Mouse (Mus musculus) kidney, adult 10 weeks (tissue): Measurements from ENCODE around the gene Glipr2. TPM values are rescaled to one million over a fixed set of nuclear protein-coding genes. Genes with fewer than 3 reads are reported as not detected.

ENCODE experiments used
- polyA plus RNA-seq: library from polyadenylated mRNA; stranded (reverse); fragments of 350-450 nt; fragmentation: Illumina TruSeq; extraction: RNeasy Lipid Tissue Mini Kit (QIAGEN cat#74804); gene quantifications from one replicate; pipeline ENCODE4 v1.2.3, GENCODE M21; 2014; ENCODE audit warnings: low read depth, low replicate concordance

The Glipr2 gene
- 4.1 TPM for polyA plus RNA-seq

GRCm38 (mm10) chr4:43957292-43957845, at the start of gene Glipr2:
Gene Glipr2, plus strand, starts transcription at chr4:43957401.

GRCm38 (mm10) chr4:43983181-43983580, 26.0 kb downstream of the Glipr2 start, which contains the start of gene Ccin:
Gene Ccin, plus strand, starts transcription at chr4:43983483.

DNA sequence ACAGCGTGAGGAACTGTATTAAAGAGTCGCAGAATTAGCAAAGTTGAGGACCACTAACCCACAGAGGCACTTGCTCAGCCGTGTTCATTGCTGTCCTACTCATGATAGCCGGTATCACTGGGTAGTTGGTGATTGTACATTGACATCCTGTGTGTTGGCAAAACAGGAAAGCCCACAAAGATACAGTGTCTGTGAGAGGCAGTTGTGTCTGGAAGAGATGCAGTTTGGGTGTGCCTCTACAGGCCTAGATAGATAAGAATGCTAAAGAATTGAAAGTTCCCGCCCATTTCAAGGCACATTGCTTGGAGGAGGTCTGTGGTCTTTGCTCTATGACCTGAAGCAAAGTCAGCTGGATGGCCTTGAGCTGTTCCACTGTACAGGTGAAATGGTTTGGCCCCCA, 46.9 kb downstream of the Glipr2 start, which contains the start of gene Clta:
Gene Clta, plus strand, starts transcription at position 327 of the 400 bp plus-strand sequence.

Other genes with a start within 250 kb of the Glipr2 start
- gene Olfr71, start 247.1 kb upstream of the Glipr2 start, polyA plus RNA-seq, result not detected
- not detected for gene Hrct1, start 230.2 kb upstream of the Glipr2 start, polyA plus RNA-seq
- gene Spaar, start 227.4 kb upstream of the Glipr2 start, polyA plus RNA-seq, result 1.1 TPM
- gene Olfr159, start 186.4 kb upstream of the Glipr2 start, polyA plus RNA-seq, result not detected
- gene Olfr156, start 133.5 kb upstream of the Glipr2 start, polyA plus RNA-seq, result not detected
- gene Olfr157, start 117.2 kb upstream of the Glipr2 start, polyA plus RNA-seq, result not detected
- not detected for gene Olfr155, start 105.8 kb upstream of the Glipr2 start, polyA plus RNA-seq
- gene Reck, start 81.9 kb upstream of the Glipr2 start, polyA plus RNA-seq, result 7.8 TPM
- gene Ccin, start 26.1 kb downstream of the Glipr2 start, polyA plus RNA-seq, result not detected
- gene Clta, start 47.1 kb downstream of the Glipr2 start, polyA plus RNA-seq, result 85.1 TPM
- 14.4 TPM for gene Gne, start 126.8 kb downstream of the Glipr2 start, polyA plus RNA-seq